Mouse (Mus musculus) CH12.LX (cell line): ENCODE measurements at regions not wholly inside any gene's neighbourhood (a gene's known extent, or its start where the extent isn't known, plus 50 kb on each side); places are given as distances from the start of the nearest gene placed in this dataset.

Experiments used
- DNase-seq: peaks from one replicate; pipeline ENCODE4 v3.0.0-alpha.2; 2013; ENCODE audit errors: extremely low read depth
- H3K27ac ChIP-seq: 2 replicates; pipeline ENCODE4 v1.5.1; 2012; ENCODE audit warnings: low read depth, mild to moderate bottlenecking, control low read depth, moderate library complexity; ENCODE audit not compliant: insufficient read depth
- H3K27me3 ChIP-seq: replicated peaks from 2 replicates; pipeline ENCODE3; 2012; ENCODE audit warnings: inconsistent platforms
- H3K36me3 ChIP-seq, 2 experiments: replicated peaks in 1 of 2; 2 replicates each; pipeline versions ENCODE3 to v1.6.1; 2012; ENCODE audit warnings: inconsistent platforms in 1 of 2, low read length in 1 of 2, mild to moderate bottlenecking in 1 of 2, mixed read lengths in 1 of 2, moderate library complexity in 1 of 2; ENCODE audit not compliant: control insufficient read depth in 1 of 2, insufficient read depth in 1 of 2
- H3K4me1 ChIP-seq, 2 experiments: 2 replicates each; pipeline ENCODE4 v1.6.1; 2012; ENCODE audit warnings: inconsistent platforms in 1 of 2, moderate library complexity in 1 of 2; ENCODE audit not compliant: insufficient read depth in 2 of 2, control insufficient read depth in 1 of 2
- H3K4me2 ChIP-seq: 2 replicates; pipeline ENCODE4 v1.6.1; 2012; ENCODE audit warnings: low read depth, mild to moderate bottlenecking, control low read depth; ENCODE audit not compliant: poor library complexity, insufficient read depth, severe bottlenecking
- H3K4me3 ChIP-seq, 3 experiments: fragments of 150-350 bp in 1 of 3; sonication (generic) in 1 of 3; replicated peaks in 1 of 3; 2 replicates each; pipeline versions ENCODE3 to v1.5.1; 2011 to 2012; ENCODE audit warnings: low read depth in 2 of 3, low read length in 2 of 3, mild to moderate bottlenecking in 2 of 3, moderate library complexity in 2 of 3, control low read depth in 1 of 3, improper control_type of control experiment in 1 of 3, inconsistent platforms in 1 of 3, mixed read lengths in 1 of 3; ENCODE audit not compliant: poor library complexity in 1 of 3
- H3K79me2 ChIP-seq: replicated peaks from 2 replicates; pipeline ENCODE4 v1.6.1; 2012; ENCODE audit warnings: mild to moderate bottlenecking, moderate library complexity; ENCODE audit not compliant: control insufficient read depth, poor library complexity, insufficient read depth, severe bottlenecking; ENCODE audit errors: extremely low read depth
- H3K9ac ChIP-seq: 2 replicates; pipeline ENCODE4 v1.6.1; 2012; ENCODE audit warnings: low read depth, mild to moderate bottlenecking, control low read depth, moderate library complexity; ENCODE audit not compliant: insufficient read depth
- H3K9me3 ChIP-seq: replicated peaks from 2 replicates; pipeline ENCODE3; 2012; ENCODE audit warnings: low read length, inconsistent platforms, mixed read lengths
- CTCF ChIP-seq, 2 experiments: IDR thresholded peaks in 1 of 2; conservative IDR thresholded peaks in 1 of 2; 2 replicates each; pipeline ENCODE4 v1.5.1; 2011 to 2012; ENCODE audit warnings: low read depth in 2 of 2, low read length in 2 of 2, improper control_type of control experiment in 1 of 2, inconsistent platforms in 1 of 2, mild to moderate bottlenecking in 1 of 2, moderate library complexity in 1 of 2
- E2F4 ChIP-seq: IDR thresholded peaks from 2 replicates; pipeline ENCODE4 v1.6.1; 2011; ENCODE audit warnings: low read depth, low read length, improper control_type of control experiment; ENCODE audit not compliant: insufficient replicate concordance
- EP300 ChIP-seq: IDR thresholded peaks from 2 replicates; pipeline ENCODE4 v1.6.1; 2011; ENCODE audit warnings: low read length, improper control_type of control experiment
- ETS1 ChIP-seq: conservative IDR thresholded peaks from 2 replicates; pipeline ENCODE4 v1.6.1; 2012; ENCODE audit warnings: low read depth, mild to moderate bottlenecking, inconsistent platforms, low read length, improper control_type of control experiment, moderate library complexity
- GABPA ChIP-seq: IDR thresholded peaks from 2 replicates; pipeline ENCODE4 v1.6.1; 2012; ENCODE audit warnings: low read depth, low read length, improper control_type of control experiment, inconsistent platforms; ENCODE audit not compliant: insufficient replicate concordance
- JUND ChIP-seq: conservative IDR thresholded peaks from 2 replicates; pipeline ENCODE4 v1.6.1; 2011; ENCODE audit warnings: low read depth, low read length, improper control_type of control experiment
- KAT2A ChIP-seq: IDR thresholded peaks from 2 replicates; pipeline ENCODE4 v1.6.1; 2012; ENCODE audit warnings: low read length, improper control_type of control experiment, inconsistent platforms; ENCODE audit not compliant: insufficient replicate concordance
- MAZ ChIP-seq: IDR thresholded peaks from 2 replicates; pipeline ENCODE4 v1.6.1; 2012; ENCODE audit warnings: low read depth, mild to moderate bottlenecking, inconsistent platforms, low read length, improper control_type of control experiment, moderate library complexity
- MXI1 ChIP-seq: IDR thresholded peaks from 2 replicates; pipeline ENCODE4 v1.6.1; 2011; ENCODE audit warnings: mild to moderate bottlenecking, low read depth, low read length, improper control_type of control experiment
- MYC ChIP-seq: IDR thresholded peaks from 2 replicates; pipeline ENCODE4 v1.6.1; 2011; ENCODE audit warnings: low read depth, mild to moderate bottlenecking, improper control_type of control experiment, low read length
- NELFE ChIP-seq: IDR thresholded peaks from 2 replicates; pipeline ENCODE4 v1.6.1; 2011; ENCODE audit warnings: low read depth, low read length, improper control_type of control experiment
- PAX5 ChIP-seq: IDR thresholded peaks from 2 replicates; pipeline ENCODE4 v1.6.1; 2012; ENCODE audit warnings: low read length, inconsistent platforms, mixed read lengths
- POLR2AphosphoS2 ChIP-seq: IDR thresholded peaks from 2 replicates; pipeline ENCODE4 v1.6.1; 2011; ENCODE audit warnings: low read depth, low read length, improper control_type of control experiment
- RAD21 ChIP-seq: IDR thresholded peaks from 2 replicates; pipeline ENCODE4 v1.6.1; 2011; ENCODE audit warnings: low read depth, mild to moderate bottlenecking, low read length, improper control_type of control experiment, moderate library complexity
- RCOR1 ChIP-seq: conservative IDR thresholded peaks from 2 replicates; pipeline ENCODE4 v1.6.1; 2012; ENCODE audit warnings: low read depth, mild to moderate bottlenecking, inconsistent platforms, low read length, improper control_type of control experiment
- TBP ChIP-seq: conservative IDR thresholded peaks from 2 replicates; pipeline ENCODE4 v1.6.1; 2011; ENCODE audit warnings: low read depth, low read length, improper control_type of control experiment
- ZC3H11A ChIP-seq: IDR thresholded peaks from 2 replicates; pipeline ENCODE4 v1.6.1; 2012; ENCODE audit warnings: low read depth, mild to moderate bottlenecking, inconsistent platforms, low read length, improper control_type of control experiment
- ZKSCAN1 ChIP-seq: IDR thresholded peaks from 2 replicates; pipeline ENCODE4 v1.6.1; 2012; ENCODE audit warnings: low read depth, inconsistent platforms, low read length, improper control_type of control experiment, borderline replicate concordance
- ZNF384 ChIP-seq: IDR thresholded peaks from 2 replicates; pipeline ENCODE4 v1.6.1; 2012; ENCODE audit warnings: low read depth, low read length, improper control_type of control experiment, inconsistent platforms
- dilution Hi-C: fragments of 300-500 bp; cut with MboI; formaldehyde crosslinking; loops from 2 replicates; pipeline ENCODE4 v1.14.3; 2020; ENCODE audit warnings: low sequenced_read_pairs; ENCODE audit not compliant: extremely low pct_unique_long_range_greater_than_20kb, extremely low pct_ligation_motif_present
- in situ Hi-C: fragments of 300-500 bp; cut with MboI; formaldehyde crosslinking; loops from 3 replicates; pipeline ENCODE4 v1.14.3; 2019; ENCODE audit warnings: low sequenced_read_pairs, low pct_ligation_motif_present, low pct_unique_long_range_greater_than_20kb, mixed read lengths

DNA sequence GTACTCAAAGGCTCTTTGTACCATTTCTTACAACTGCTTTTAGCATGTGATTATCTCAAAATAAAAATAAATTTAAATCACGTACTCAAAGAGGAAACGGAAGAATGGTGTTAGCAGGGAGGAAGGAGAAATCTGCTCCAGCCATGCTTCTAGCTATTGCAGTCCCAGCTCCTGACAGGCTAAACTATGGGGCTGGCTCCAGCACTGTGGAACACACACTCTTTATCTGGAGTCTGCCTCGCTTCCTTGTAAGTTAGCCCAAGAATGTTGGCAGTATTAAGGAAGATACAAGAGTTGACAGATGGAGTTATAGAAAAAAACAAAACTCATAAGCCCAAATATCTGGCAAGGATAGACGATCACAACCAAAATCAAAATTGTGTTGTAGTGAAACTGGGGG lies 161.5 kb upstream of the AI593442 start:
- dilution Hi-C loops, result no loop called here
- TF ChIP-seq GABPA, result no peak
- TF ChIP-seq POLR2AphosphoS2, result no peak
- no peak for TF ChIP-seq NELFE
- no peak for TF ChIP-seq RAD21
- no peak for TF ChIP-seq MAZ
- no peak for TF ChIP-seq PAX5
- no peak for TF ChIP-seq EP300
- no peak for TF ChIP-seq MXI1
- TF ChIP-seq KAT2A, result no peak
- TF ChIP-seq ETS1, result no peak
- no peak for TF ChIP-seq ZKSCAN1
- TF ChIP-seq, all 38 proteins: peak for 0
- in situ Hi-C loops, result no loop called here
- Histone ChIP-seq H3K27ac (no peak overlapping the region), H3K27me3 (no peaks in the 10 kb centered on the region), H3K4me1 (no peaks in the 10 kb centered on the region), H3K4me3 (no peak overlapping the region), H3K36me3 (no peaks in the 10 kb centered on the region), H3K4me2 (no peak overlapping the region), H3K9ac (no peak overlapping the region), H3K79me2 (no peaks in the 10 kb centered on the region), H3K9me3 (no peaks in the 10 kb centered on the region)
- no peak for DNase-seq

DNA sequence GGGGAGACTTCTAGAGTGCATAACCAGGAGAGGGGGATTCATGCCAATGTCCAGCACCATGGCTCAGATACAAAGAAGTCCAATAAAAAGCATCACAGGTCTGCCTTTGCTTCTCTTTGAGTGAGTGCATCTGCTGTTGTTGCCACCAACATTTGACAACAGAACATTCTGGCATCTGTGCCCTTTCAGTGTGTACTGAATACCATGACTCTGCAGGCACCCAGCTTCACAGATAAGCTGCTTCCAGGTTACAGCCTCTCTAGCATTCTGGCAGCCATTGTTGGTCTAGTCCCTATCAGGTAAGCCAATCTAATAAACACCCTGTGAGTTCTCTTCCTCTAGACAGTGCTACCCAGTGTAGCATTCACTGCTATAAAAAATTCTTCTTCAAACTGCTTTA lies 160.4 kb upstream of the AI593442 start:
- TF ChIP-seq E2F4 (no peak), TBP (no peak), ZKSCAN1 (no peak), CTCF (conservative IDR thresholded peaks at IDR 0.05 in 1 of 2, IDR thresholded peaks at IDR 0.05 in 1 of 2; ENCODE audit: low read depth in 2 of 2, low read length in 2 of 2) (no peak), JUND (no peak), ZC3H11A (no peak), ZNF384 (no peak), MYC (no peak), RCOR1 (no peak), MAZ (no peak)
- TF ChIP-seq, all 38 proteins: peak for 0
- H3K36me3 ChIP-seq, result no peaks in the 10 kb centered on the region
- in situ Hi-C loops, result no loop called here

More for the DNA sequence above, 160.4 kb upstream of the AI593442 start:
- H3K4me2 ChIP-seq, result no peak overlapping the region
- H3K9ac ChIP-seq, result no peak overlapping the region
- H3K9me3 ChIP-seq, result no peaks in the 10 kb centered on the region
- H3K4me1 ChIP-seq, result no peaks in the 10 kb centered on the region
- H3K4me3 ChIP-seq, result no peak overlapping the region
- no peaks in the 10 kb centered on the region for H3K79me2 ChIP-seq
- H3K27ac ChIP-seq, result no peak overlapping the region
- dilution Hi-C loops, result no loop called here
- no peaks in the 10 kb centered on the region for H3K27me3 ChIP-seq
- no peak for DNase-seq
